Mouse (Mus musculus): ENCODE measurements around the gene Twf1. TPM values are rescaled to one million over a fixed set of nuclear protein-coding genes. Genes with fewer than 3 reads are reported as not detected.

Gene Twf1
- polyA plus RNA-seq, 1 experiment: 30.9 TPM

DNA sequence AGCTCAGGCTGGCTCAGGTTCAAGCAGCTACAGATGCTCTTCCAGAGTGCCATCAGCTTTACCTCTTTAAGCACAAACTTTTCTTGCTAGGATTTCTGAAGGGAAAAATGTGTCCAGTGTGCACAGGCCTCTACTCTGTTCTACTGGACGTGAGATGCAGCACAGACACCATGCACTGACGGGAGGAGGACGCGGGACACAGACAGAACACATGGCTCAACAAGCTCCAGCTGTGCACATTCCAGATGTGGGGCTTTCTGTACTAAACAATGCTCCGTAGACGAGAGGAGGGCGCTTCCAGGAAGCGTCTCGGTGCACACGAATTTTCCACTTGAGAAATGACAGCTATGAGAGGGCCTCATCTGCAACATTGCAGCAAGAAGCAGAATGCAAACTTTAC is 6.5 kb downstream of the Twf1 start:
- Histone ChIP-seq H3K4me1 (ENCODE audit: control insufficient read depth, insufficient read depth, low read length) (peaks cover 2% of the 10 kb centered on the region; the same call in 1 of the 2 replicates), H3K4me3 (replicated peaks; ENCODE audit: extremely low read depth, low read depth, low read length) (no peak overlapping the region)
- no peak for DNase-seq
- 84% methylated on average over 10 of the region's 10 CpGs for WGBS
- TF ChIP-seq CTCF (IDR thresholded peaks at IDR 0.05; ENCODE audit: insufficient read depth, low read length) (no peak), POLR2A (IDR thresholded peaks at IDR 0.05; ENCODE audit: borderline replicate concordance, extremely low read depth, low read depth, low read length) (no peak)

DNA sequence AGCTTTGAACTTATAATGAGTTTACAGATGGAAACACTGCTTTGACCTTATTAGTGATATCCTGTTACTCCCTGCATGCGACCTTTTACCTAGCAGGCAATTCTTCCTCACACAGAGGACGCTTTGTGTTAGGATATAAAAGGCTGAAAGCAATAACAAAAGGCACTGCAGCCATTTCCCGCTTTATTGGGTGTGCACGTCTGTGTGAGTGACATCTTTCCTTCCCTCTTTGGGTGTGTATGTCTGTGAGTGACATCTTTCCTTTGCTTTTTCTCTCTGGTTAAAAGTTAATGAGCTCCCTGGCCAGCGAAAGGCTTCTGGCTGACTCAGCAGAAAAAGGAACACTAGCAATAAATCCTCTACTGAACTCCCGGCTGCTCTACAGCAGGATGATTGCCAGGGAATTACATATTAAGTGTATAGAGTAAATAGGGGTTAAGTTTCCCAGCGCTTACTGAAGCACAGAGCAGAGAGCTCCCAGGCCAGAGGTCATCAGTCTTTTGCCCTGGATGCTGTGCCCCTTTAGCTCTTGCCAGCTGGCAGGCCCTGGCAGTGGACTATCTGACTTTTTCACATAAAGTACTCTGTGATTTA is 7.6 kb downstream of the Twf1 start:
- TF ChIP-seq POLR2A (IDR thresholded peaks at IDR 0.05; ENCODE audit: borderline replicate concordance, extremely low read depth, low read depth, low read length) (no peak), CTCF (IDR thresholded peaks at IDR 0.05; ENCODE audit: insufficient read depth, low read length) (no peak)
- peaks cover 2% of the 10 kb centered on the region; the same call in 1 of the 2 replicates for H3K4me1 ChIP-seq (ENCODE audit: control insufficient read depth, insufficient read depth, low read length)
- DNase-seq: no peak
- no peak overlapping the region for H3K4me3 ChIP-seq (replicated peaks; ENCODE audit: extremely low read depth, low read depth, low read length)
- WGBS: 59% methylated on average over 7 of the region's 7 CpGs

DNA sequence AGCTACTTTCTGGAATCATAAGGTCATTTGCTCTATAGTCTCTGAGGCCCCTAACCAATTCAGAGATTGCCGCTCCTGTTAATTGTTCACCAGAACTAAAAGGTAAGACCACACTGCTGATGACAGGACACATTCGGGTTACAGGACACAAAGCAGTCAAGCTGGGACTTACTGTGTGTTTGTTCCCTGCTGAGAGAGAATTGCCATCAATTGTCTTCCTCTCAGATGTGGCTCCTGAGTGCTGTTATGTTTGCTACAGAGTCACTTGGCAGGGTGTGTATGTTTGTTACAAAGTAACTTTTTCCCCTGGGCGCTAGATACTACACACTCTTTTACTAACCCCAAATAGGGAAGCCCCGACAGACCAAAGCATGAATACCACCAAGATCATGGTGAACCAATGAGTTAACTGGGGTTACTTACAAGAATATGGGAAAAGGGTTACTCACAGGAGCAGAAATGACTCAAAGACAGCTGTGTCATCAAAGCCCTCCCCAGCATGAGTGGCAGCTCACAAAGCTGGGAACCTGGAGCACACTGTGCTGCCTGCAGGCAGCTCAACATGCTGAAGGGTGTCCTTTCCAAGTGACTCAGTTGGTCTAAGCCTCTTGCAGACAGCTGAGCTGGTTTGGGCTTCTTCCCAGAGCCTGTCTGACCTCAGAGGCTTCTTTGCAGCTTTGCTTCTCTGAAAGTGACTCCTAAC is 15.0 kb downstream of the Twf1 start:
- H3K4me3 ChIP-seq (replicated peaks; ENCODE audit: extremely low read depth, low read depth, low read length): no peak overlapping the region
- TF ChIP-seq POLR2A (IDR thresholded peaks at IDR 0.05; ENCODE audit: borderline replicate concordance, extremely low read depth, low read depth, low read length) (no peak), CTCF (IDR thresholded peaks at IDR 0.05; ENCODE audit: insufficient read depth, low read length) (no peak)
- 69% methylated on average over 4 of the region's 4 CpGs for WGBS
- DNase-seq: no peak
- H3K4me1 ChIP-seq (ENCODE audit: control insufficient read depth, insufficient read depth, low read length): no peaks in the 10 kb centered on the region

DNA sequence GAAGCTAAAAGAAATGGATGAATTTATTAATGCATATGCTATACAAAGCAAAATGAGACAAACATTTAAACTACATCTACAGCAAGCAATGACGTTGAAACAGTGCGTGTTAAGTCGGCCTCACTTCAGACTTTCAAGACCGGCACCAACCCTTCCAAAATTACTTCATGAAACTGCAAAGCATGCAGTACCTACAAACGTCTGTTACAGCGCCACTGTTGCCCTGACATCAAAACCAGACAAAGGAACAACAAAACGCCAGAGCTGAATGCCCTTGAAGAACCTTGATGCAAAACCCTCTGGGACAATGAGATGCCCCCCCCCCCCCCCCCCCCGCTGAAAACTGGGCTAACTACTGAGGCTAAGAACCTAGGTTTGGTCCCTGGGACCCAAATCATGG is 16.9 kb downstream of the Twf1 start:
- TF ChIP-seq POLR2A (IDR thresholded peaks at IDR 0.05; ENCODE audit: borderline replicate concordance, extremely low read depth, low read depth, low read length) (no peak), CTCF (IDR thresholded peaks at IDR 0.05; ENCODE audit: insufficient read depth, low read length) (no peak)
- WGBS: 72% methylated on average over 8 of the region's 8 CpGs
- no peak for DNase-seq
- H3K4me3 ChIP-seq (replicated peaks; ENCODE audit: extremely low read depth, low read depth, low read length): no peak overlapping the region
- no peaks in the 10 kb centered on the region for H3K4me1 ChIP-seq (ENCODE audit: control insufficient read depth, insufficient read depth, low read length)

DNA sequence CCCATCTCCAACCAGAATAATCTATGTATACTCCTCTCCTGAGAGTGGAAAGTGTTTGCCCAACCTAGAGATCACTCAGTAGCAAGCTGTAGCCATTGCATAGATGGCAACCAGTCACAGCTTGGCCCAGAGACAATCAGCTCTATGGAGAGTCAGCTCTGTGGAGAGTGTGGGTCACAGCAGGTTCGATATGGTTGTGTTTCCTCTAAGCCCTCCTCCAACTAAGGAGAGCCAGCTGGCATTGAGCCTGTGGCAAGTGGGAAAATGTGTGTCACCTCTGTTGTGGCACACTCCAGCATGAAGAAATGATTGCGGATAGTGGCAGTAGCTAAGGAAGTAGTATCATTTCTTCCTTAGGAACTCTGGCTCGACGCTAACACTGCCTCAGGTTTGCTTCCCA is 18.2 kb downstream of the Twf1 start:
- DNase-seq: no peak
- Histone ChIP-seq H3K4me1 (ENCODE audit: control insufficient read depth, insufficient read depth, low read length) (no peaks in the 10 kb centered on the region), H3K4me3 (replicated peaks; ENCODE audit: extremely low read depth, low read depth, low read length) (no peak overlapping the region)
- WGBS: 55% methylated on average over 4 of the region's 4 CpGs
- TF ChIP-seq POLR2A (IDR thresholded peaks at IDR 0.05; ENCODE audit: borderline replicate concordance, extremely low read depth, low read depth, low read length): no peak
- TF ChIP-seq CTCF (IDR thresholded peaks at IDR 0.05; ENCODE audit: insufficient read depth, low read length): no peak

DNA sequence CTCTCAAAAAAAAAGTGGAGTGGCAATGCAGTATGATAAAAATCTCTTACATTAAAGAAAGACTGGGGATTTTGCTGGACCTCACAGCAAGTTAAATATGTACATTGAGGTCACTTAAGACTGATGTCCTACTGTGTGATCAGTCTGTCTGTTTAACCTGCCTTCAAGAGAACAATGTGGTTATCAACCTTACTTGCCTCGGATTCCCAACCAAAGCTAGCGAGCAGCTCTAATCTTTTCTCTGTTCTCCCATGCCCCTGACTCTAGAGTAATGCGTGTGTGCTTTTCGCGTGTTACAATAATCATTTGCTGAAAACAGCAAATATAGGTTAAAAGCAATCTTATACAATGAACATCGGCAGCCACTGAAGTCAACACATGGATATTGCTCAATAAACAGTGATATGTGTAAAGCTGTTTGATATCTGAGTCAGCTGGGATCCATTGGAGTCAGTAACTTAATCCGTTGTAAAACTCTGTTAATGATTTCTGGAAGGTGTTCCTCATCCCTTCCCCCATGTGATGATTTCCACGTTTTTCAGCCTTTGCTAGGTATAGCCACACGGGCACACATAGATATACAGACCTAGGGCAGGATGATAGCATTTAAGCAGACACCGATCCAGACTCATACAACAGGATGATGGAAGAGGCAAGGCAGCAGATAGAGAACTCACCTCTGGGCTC is 21.1 kb downstream of the Twf1 start:
- H3K4me3 ChIP-seq (replicated peaks; ENCODE audit: extremely low read depth, low read depth, low read length): no peak overlapping the region
- no peak for TF ChIP-seq POLR2A (IDR thresholded peaks at IDR 0.05; ENCODE audit: borderline replicate concordance, extremely low read depth, low read depth, low read length)
- no peak for TF ChIP-seq CTCF (IDR thresholded peaks at IDR 0.05; ENCODE audit: insufficient read depth, low read length)
- WGBS: 71% methylated on average over 10 of the region's 10 CpGs
- H3K4me1 ChIP-seq (ENCODE audit: control insufficient read depth, insufficient read depth, low read length): no peaks in the 10 kb centered on the region
- no peak for DNase-seq

DNA sequence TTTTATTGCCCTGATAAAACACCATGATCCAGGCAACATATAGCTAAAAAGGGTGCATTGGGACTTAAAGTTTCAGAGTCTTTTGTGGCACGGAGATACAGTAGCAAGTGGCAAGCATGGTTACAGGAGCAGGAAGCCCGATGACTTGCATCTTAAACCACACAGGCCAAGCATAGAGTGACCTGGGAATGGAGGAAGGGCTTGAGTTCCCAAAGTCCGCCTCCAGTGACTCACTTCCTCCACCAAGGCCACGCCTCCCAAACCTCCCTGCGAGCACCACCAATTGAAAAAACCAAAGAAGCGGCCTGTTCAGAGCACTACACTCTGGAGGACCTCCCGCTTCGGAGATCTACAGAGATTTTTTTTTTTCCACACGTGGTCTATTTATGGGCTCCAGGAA is 23.8 kb downstream of the Twf1 start:
- 73% methylated on average over 9 of the region's 9 CpGs for WGBS

DNA sequence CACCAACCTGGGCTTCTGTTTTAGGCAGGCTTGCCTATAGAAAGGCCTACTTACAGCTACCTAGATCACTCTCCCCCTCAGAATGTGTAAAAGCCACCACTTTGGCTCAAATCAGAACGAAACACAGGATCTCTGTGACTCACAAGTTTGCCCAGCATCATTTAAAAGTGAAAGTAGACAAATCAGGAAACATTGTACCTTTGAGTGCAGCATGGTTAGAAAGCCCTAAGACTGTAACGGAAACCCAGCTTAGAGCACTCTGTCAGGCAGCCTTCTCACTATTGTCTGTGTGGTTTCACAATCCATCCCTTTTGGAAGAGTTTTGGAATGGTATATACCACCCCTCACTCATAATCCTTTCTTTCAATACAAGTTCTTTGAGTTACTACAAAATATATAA is 24.8 kb downstream of the Twf1 start:
- no peak for TF ChIP-seq CTCF (IDR thresholded peaks at IDR 0.05; ENCODE audit: insufficient read depth, low read length)
- TF ChIP-seq POLR2A (IDR thresholded peaks at IDR 0.05; ENCODE audit: borderline replicate concordance, extremely low read depth, low read depth, low read length): no peak
- no peak overlapping the region for H3K4me3 ChIP-seq (replicated peaks; ENCODE audit: extremely low read depth, low read depth, low read length)
- no peak for DNase-seq
- WGBS: 66% methylated on average over 2 of the region's 2 CpGs
- no peaks in the 10 kb centered on the region for H3K4me1 ChIP-seq (ENCODE audit: control insufficient read depth, insufficient read depth, low read length)

More for the DNA sequence above, 23.8 kb downstream of the Twf1 start:
- no peak for DNase-seq
- no peaks in the 10 kb centered on the region for H3K4me1 ChIP-seq (ENCODE audit: control insufficient read depth, insufficient read depth, low read length)
- no peak overlapping the region for H3K4me3 ChIP-seq (replicated peaks; ENCODE audit: extremely low read depth, low read depth, low read length)
- TF ChIP-seq CTCF (IDR thresholded peaks at IDR 0.05; ENCODE audit: insufficient read depth, low read length) (no peak), POLR2A (IDR thresholded peaks at IDR 0.05; ENCODE audit: borderline replicate concordance, extremely low read depth, low read depth, low read length) (no peak)

DNA sequence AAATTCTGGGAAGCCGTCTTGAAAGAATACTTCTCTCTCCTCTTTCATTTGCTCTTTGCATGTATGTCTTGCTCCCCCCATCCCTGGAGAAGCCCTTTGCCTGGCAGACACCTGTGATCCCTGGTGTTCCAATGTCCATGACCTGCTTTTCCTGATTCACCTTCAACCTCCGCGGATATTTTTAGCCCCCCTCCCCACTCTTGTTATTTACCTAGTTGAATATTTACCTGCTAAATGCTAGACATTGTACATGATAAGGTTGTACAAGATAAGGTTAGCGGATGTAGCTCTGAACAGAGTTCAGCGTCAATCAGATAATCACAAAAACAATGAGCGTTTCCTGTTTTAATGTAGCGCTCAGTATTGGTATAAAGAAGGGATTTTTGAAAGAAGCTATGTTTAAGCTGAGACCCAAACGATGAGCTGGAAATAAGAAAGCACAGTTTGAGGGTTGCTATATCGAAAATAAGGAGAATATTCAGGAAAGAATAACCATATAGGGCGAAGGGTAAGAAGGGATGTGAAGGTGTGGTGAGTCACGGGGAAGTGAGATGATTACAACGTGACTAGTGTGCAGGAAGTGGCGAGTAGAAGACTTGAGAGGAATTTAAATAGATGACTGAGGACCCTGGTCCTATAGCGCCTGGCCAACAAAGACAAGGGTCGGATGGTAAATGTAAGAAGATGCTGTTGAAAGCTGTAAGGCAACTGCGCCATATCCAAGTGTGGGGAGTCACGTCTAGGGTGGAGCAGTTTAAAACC is 30.6 kb downstream of the Twf1 start:
- WGBS: 61% methylated on average over 17 of the region's 17 CpGs

More for the DNA sequence above, 30.6 kb downstream of the Twf1 start:
- TF ChIP-seq POLR2A (IDR thresholded peaks at IDR 0.05; ENCODE audit: borderline replicate concordance, extremely low read depth, low read depth, low read length) (no peak), CTCF (IDR thresholded peaks at IDR 0.05; ENCODE audit: insufficient read depth, low read length) (no peak)
- DNase-seq: no peak
- Histone ChIP-seq H3K4me3 (replicated peaks; ENCODE audit: extremely low read depth, low read depth, low read length) (no peak overlapping the region), H3K4me1 (ENCODE audit: control insufficient read depth, insufficient read depth, low read length) (no peaks in the 10 kb centered on the region)

All from lung, adult 2 months (tissue).